Mouse (Mus musculus): ENCODE data around the gene Mrtfb. TPM values are rescaled to one million over a fixed set of nuclear protein-coding genes. Genes with fewer than 3 reads are reported as not detected.

Gene Mrtfb
- polyA plus RNA-seq, 1 experiment, result 67.5 TPM

- TF ChIP-seq CTCF (IDR thresholded peaks at IDR 0.05; ENCODE audit: extremely low read depth, insufficient read depth, low read length) (no peak), POLR2A (IDR thresholded peaks at IDR 0.05; ENCODE audit: extremely low read depth, insufficient read depth, low read length) (no peak)
- no peak overlapping the region for H3K4me3 ChIP-seq (ENCODE audit: insufficient read depth, low read length)
- H3K4me1 ChIP-seq (ENCODE audit: control insufficient read depth, insufficient read depth, low read length), result peaks cover 4% of the 10 kb centered on the region
These were observed 167.5 kb downstream of the Mrtfb start for GRCm38 (mm10) chr16:13423587-13424355.

GRCm38 (mm10) chr16:13425804-13426203, 169.5 kb downstream of the Mrtfb start:
- Histone ChIP-seq H3K4me1 (ENCODE audit: control insufficient read depth, insufficient read depth, low read length) (peaks cover 7% of the 10 kb centered on the region), H3K27ac (ENCODE audit: insufficient read depth, low read length) (no peak overlapping the region), H3K4me3 (ENCODE audit: insufficient read depth, low read length) (no peak overlapping the region)
- TF ChIP-seq CTCF (IDR thresholded peaks at IDR 0.05; ENCODE audit: extremely low read depth, insufficient read depth, low read length), result no peak
- TF ChIP-seq POLR2A (IDR thresholded peaks at IDR 0.05; ENCODE audit: extremely low read depth, insufficient read depth, low read length), result no peak

More at GRCm38 (mm10) chr16:13423587-13424355, 167.5 kb downstream of the Mrtfb start:
- no peak overlapping the region for H3K27ac ChIP-seq (ENCODE audit: insufficient read depth, low read length)

GRCm38 (mm10) chr16:13426831-13427589, 170.7 kb downstream of the Mrtfb start:
- TF ChIP-seq CTCF (IDR thresholded peaks at IDR 0.05; ENCODE audit: extremely low read depth, insufficient read depth, low read length), result no peak
- TF ChIP-seq POLR2A (IDR thresholded peaks at IDR 0.05; ENCODE audit: extremely low read depth, insufficient read depth, low read length), result no peak
- Histone ChIP-seq H3K4me1 (ENCODE audit: control insufficient read depth, insufficient read depth, low read length) (peaks cover 7% of the 10 kb centered on the region), H3K27ac (ENCODE audit: insufficient read depth, low read length) (no peak overlapping the region), H3K4me3 (ENCODE audit: insufficient read depth, low read length) (no peak overlapping the region)

GRCm38 (mm10) chr16:13428077-13428476, 171.8 kb downstream of the Mrtfb start:
- Histone ChIP-seq H3K4me3 (ENCODE audit: insufficient read depth, low read length) (no peak overlapping the region), H3K4me1 (ENCODE audit: control insufficient read depth, insufficient read depth, low read length) (peaks cover 7% of the 10 kb centered on the region), H3K27ac (ENCODE audit: insufficient read depth, low read length) (no peak overlapping the region)
- TF ChIP-seq CTCF (IDR thresholded peaks at IDR 0.05; ENCODE audit: extremely low read depth, insufficient read depth, low read length) (no peak), POLR2A (IDR thresholded peaks at IDR 0.05; ENCODE audit: extremely low read depth, insufficient read depth, low read length) (no peak)

- TF ChIP-seq POLR2A (IDR thresholded peaks at IDR 0.05; ENCODE audit: extremely low read depth, insufficient read depth, low read length) (no peak), CTCF (IDR thresholded peaks at IDR 0.05; ENCODE audit: extremely low read depth, insufficient read depth, low read length) (no peak)
- peaks cover 7% of the 10 kb centered on the region for H3K4me1 ChIP-seq (ENCODE audit: control insufficient read depth, insufficient read depth, low read length)
- no peak overlapping the region for H3K4me3 ChIP-seq (ENCODE audit: insufficient read depth, low read length)
- H3K27ac ChIP-seq (ENCODE audit: insufficient read depth, low read length), result no peak overlapping the region
These were observed 172.5 kb downstream of the Mrtfb start for GRCm38 (mm10) chr16:13428806-13429205.

- Histone ChIP-seq H3K27ac (ENCODE audit: insufficient read depth, low read length) (no peak overlapping the region), H3K4me1 (ENCODE audit: control insufficient read depth, insufficient read depth, low read length) (peaks cover 7% of the 10 kb centered on the region), H3K4me3 (ENCODE audit: insufficient read depth, low read length) (no peak overlapping the region)
- TF ChIP-seq CTCF (IDR thresholded peaks at IDR 0.05; ENCODE audit: extremely low read depth, insufficient read depth, low read length), result no peak
- no peak for TF ChIP-seq POLR2A (IDR thresholded peaks at IDR 0.05; ENCODE audit: extremely low read depth, insufficient read depth, low read length)
These were observed 173.8 kb downstream of the Mrtfb start for GRCm38 (mm10) chr16:13429921-13430606.

GRCm38 (mm10) chr16:13430940-13431339, 174.7 kb downstream of the Mrtfb start:
- peaks cover 7% of the 10 kb centered on the region for H3K4me1 ChIP-seq (ENCODE audit: control insufficient read depth, insufficient read depth, low read length)
- H3K4me3 ChIP-seq (ENCODE audit: insufficient read depth, low read length), result no peak overlapping the region
- no peak for TF ChIP-seq CTCF (IDR thresholded peaks at IDR 0.05; ENCODE audit: extremely low read depth, insufficient read depth, low read length)
- no peak for TF ChIP-seq POLR2A (IDR thresholded peaks at IDR 0.05; ENCODE audit: extremely low read depth, insufficient read depth, low read length)
- H3K27ac ChIP-seq (ENCODE audit: insufficient read depth, low read length), result no peak overlapping the region

- TF ChIP-seq POLR2A (IDR thresholded peaks at IDR 0.05; ENCODE audit: extremely low read depth, insufficient read depth, low read length) (no peak), CTCF (IDR thresholded peaks at IDR 0.05; ENCODE audit: extremely low read depth, insufficient read depth, low read length) (no peak)
- H3K4me3 ChIP-seq (ENCODE audit: insufficient read depth, low read length), result no peak overlapping the region
These were observed 179.3 kb downstream of the Mrtfb start for GRCm38 (mm10) chr16:13435627-13436026.

GRCm38 (mm10) chr16:13437037-13437769, 180.9 kb downstream of the Mrtfb start:
- no peak for TF ChIP-seq POLR2A (IDR thresholded peaks at IDR 0.05; ENCODE audit: extremely low read depth, insufficient read depth, low read length)
- no peak for TF ChIP-seq CTCF (IDR thresholded peaks at IDR 0.05; ENCODE audit: extremely low read depth, insufficient read depth, low read length)
- H3K4me1 ChIP-seq (ENCODE audit: control insufficient read depth, insufficient read depth, low read length), result no peaks in the 10 kb centered on the region
- no peak overlapping the region for H3K27ac ChIP-seq (ENCODE audit: insufficient read depth, low read length)
- H3K4me3 ChIP-seq (ENCODE audit: insufficient read depth, low read length), result peak overlapping the region; percentile 64

More at GRCm38 (mm10) chr16:13435627-13436026, 179.3 kb downstream of the Mrtfb start:
- Histone ChIP-seq H3K4me1 (ENCODE audit: control insufficient read depth, insufficient read depth, low read length) (no peaks in the 10 kb centered on the region), H3K27ac (ENCODE audit: insufficient read depth, low read length) (no peak overlapping the region)

Measured in cortical plate, adult 2 months (tissue).